Mouse (Mus musculus) large intestine, adult 2 months (tissue): ENCODE measurements around the gene Ccdc138. TPM values are rescaled to one million over a fixed set of nuclear protein-coding genes. Genes with fewer than 3 reads are reported as not detected.

Source experiments
- polyA plus RNA-seq: library from polyadenylated mRNA; depleted of rRNA; stranded (reverse); fragments of >200 nt; gene quantifications from 2 replicates; pipeline ENCODE4 v1.2.3, GENCODE M21; 2012; rRNA removed

The Ccdc138 gene
- polyA plus RNA-seq, 1 experiment: 0.62 TPM

Other genes starting within 250 kb of the Ccdc138 start
- 20.6 and 25.0 TPM in 2 replicates for gene Gcc2, start 242.5 kb upstream of the Ccdc138 start, polyA plus RNA-seq
- gene Lims1, start 174.5 kb upstream of the Ccdc138 start, polyA plus RNA-seq: 8.1 and 16.7 TPM in 2 replicates
- 1.9 and 4.2 TPM in 2 replicates for gene Ranbp2, start 51.0 kb upstream of the Ccdc138 start, polyA plus RNA-seq
- 0.30 and 0.49 TPM in 2 replicates for gene Edar, start 177.7 kb downstream of the Ccdc138 start, polyA plus RNA-seq
- not detected in 2 replicates for gene Gm17542, start 220.3 kb downstream of the Ccdc138 start, polyA plus RNA-seq